Mouse (Mus musculus): ENCODE data around the gene Mov10.

DNA sequence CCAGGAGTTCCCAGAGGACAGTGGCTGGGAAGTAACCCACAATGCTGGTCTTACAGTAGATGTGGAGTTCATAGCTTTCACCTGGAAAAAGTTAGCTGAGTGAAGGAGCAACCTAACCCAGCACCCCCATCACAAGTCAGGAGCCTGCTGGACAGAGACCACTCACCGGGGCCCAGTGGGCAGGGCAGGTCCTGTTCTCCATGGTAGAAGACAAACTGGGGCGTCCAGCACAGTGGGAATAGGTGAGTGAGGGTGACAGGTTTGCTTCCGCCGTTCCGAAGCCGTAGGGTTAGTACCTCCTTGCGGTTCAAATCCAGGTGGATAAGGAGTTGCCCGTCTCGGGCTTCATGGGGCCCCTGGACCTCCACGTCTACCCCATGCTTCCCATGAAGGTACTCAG, 14.1 kb downstream of the Mov10 start:
- TF ChIP-seq EP300 (optimal IDR thresholded peaks at IDR 0.05) (no peak), CTCF (IDR thresholded peaks at IDR 0.05; ENCODE audit: low read depth) (no peak)

All from stomach, postnatal 0 days (tissue).